Mouse (Mus musculus): ENCODE data around the gene Slc9a9. TPM values are rescaled to one million over a fixed set of nuclear protein-coding genes. Genes with fewer than 3 reads are reported as not detected.

Slc9a9 gene
- polyA plus RNA-seq, 1 experiment from 2014 or later, result 6.7 TPM

DNA sequence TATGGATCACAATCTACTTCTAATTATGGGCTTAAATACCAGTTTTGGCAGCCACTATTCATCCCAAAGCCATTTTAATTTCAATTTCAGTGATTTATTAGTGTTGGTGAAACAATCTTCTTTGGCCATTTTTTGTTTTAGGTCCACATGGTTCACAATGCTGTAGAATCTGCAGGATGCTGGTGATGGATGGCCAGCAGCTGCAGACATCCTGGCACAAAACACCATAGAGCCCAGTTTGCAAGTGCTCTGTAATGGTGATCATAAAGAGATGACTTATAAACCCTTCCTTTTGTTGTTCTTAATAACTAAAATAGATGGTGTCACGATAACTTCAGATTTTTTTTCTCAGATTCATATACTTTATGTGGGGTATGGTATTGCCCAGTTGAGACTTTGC lies 442.0 kb downstream of the Slc9a9 start:
- ATAC-seq (ENCODE audit: low FRiP score, low TSS enrichment), result no peak
- Histone ChIP-seq H3K27ac (replicated peaks; ENCODE audit: low read depth, low read length) (no peak overlapping the region), H3K9ac (replicated peaks; ENCODE audit: low read length) (no peak overlapping the region), H3K4me2 (ENCODE audit: low read length) (no peak overlapping the region), H3K4me1 (ENCODE audit: control insufficient read depth, insufficient read depth, low read length) (peaks cover 4% of the 10 kb centered on the region; the same call in 1 of the 2 replicates), H3K4me3 (replicated peaks; ENCODE audit: low read depth, low read length) (no peak overlapping the region), H3K36me3 (ENCODE audit: control insufficient read depth, insufficient read depth, low read length) (no peaks in the 10 kb centered on the region), H3K9me3 (ENCODE audit: control insufficient read depth, low read length) (no peaks in the 10 kb centered on the region), H3K27me3 (ENCODE audit: control insufficient read depth, insufficient read depth, low read length) (no peaks in the 10 kb centered on the region)
- no peak for DNase-seq
- 95% methylated on average over 1 of the region's 1 CpGs for WGBS

DNA sequence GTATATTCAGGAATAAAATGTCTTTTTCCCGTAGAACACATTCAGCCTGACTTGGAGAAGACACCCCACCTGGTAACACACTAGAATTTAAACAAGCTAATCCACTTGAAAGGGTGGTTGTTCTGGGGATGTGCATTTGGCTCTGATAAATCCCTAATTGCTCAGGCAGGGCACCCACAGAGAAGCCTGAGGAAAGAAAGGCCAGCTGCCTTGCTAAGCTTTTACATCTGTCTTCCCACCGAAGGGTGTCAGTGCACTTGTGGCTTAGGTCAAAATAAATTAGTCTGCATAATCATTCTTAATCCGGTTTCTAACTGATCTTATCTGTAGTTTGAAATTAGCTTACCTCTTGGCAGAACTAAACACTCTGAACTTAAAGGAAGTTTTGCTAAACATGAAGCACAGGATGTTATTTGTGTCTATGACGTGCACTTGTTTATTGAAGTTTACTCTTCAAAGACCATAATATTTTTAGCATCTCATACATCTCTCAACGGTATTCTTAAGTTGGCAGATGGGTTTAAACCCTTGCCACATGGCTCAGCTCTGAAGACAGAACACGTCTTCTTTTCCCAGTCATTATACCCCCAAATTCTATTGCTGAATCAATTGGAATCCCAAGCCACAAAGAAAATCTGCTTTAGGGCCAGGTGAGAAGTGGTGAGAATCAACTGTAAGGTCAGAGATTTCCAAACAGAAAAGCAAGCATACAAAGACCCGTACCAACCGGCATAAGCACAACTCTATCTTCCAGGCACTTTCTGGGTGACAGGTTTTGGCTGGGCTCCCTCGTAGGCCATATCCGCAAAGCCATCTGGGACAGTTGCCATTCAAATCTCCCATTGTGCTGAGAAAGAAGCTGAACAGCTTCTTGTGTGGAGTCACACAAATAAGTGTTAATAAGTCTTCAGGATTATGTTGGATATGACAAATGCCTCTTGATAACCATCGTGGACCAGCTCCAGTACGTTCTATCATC lies 443.7 kb downstream of the Slc9a9 start:
- Histone ChIP-seq H3K9ac (replicated peaks; ENCODE audit: low read length) (no peak overlapping the region), H3K4me1 (ENCODE audit: control insufficient read depth, insufficient read depth, low read length) (peaks cover 4% of the 10 kb centered on the region; the same call in 1 of the 2 replicates), H3K27ac (replicated peaks; ENCODE audit: low read depth, low read length) (0 out of 2 replicates have a peak overlapping the region, but pooled peaks have one; percentile 3), H3K4me3 (replicated peaks; ENCODE audit: low read depth, low read length) (no peak overlapping the region), H3K27me3 (ENCODE audit: control insufficient read depth, insufficient read depth, low read length) (no peaks in the 10 kb centered on the region), H3K9me3 (ENCODE audit: control insufficient read depth, low read length) (no peaks in the 10 kb centered on the region), H3K4me2 (ENCODE audit: low read length) (no peak overlapping the region), H3K36me3 (ENCODE audit: control insufficient read depth, insufficient read depth, low read length) (no peaks in the 10 kb centered on the region)
- WGBS, result 31% methylated on average over 12 of the region's 12 CpGs
- ATAC-seq (ENCODE audit: low FRiP score, low TSS enrichment) (0 out of 2 replicates have a peak, but pooled peaks have one; percentile 34), DNase-seq (peak; percentile 48)

GRCm38 (mm10) chr9:95120062-95120461 lies 450.4 kb downstream of the Slc9a9 start:
- Histone ChIP-seq H3K4me2 (ENCODE audit: low read length) (no peak overlapping the region), H3K36me3 (ENCODE audit: control insufficient read depth, insufficient read depth, low read length) (no peaks in the 10 kb centered on the region), H3K4me3 (replicated peaks; ENCODE audit: low read depth, low read length) (no peak overlapping the region), H3K27ac (replicated peaks; ENCODE audit: low read depth, low read length) (no peak overlapping the region), H3K4me1 (ENCODE audit: control insufficient read depth, insufficient read depth, low read length) (peaks cover 7% of the 10 kb centered on the region; the same call in 1 of the 2 replicates), H3K9me3 (ENCODE audit: control insufficient read depth, low read length) (no peaks in the 10 kb centered on the region), H3K9ac (replicated peaks; ENCODE audit: low read length) (no peak overlapping the region), H3K27me3 (ENCODE audit: control insufficient read depth, insufficient read depth, low read length) (no peaks in the 10 kb centered on the region)
- no peak for DNase-seq
- 62% methylated on average over 4 of the region's 4 CpGs for WGBS
- ATAC-seq (ENCODE audit: low FRiP score, low TSS enrichment), result no peak

GRCm38 (mm10) chr9:95121151-95121835 lies 451.6 kb downstream of the Slc9a9 start:
- ATAC-seq (ENCODE audit: low FRiP score, low TSS enrichment), result no peak
- 0 out of 2 replicates have a peak overlapping the region, but pooled peaks have one; percentile 12 for H3K9ac ChIP-seq (replicated peaks; ENCODE audit: low read length)

DNA sequence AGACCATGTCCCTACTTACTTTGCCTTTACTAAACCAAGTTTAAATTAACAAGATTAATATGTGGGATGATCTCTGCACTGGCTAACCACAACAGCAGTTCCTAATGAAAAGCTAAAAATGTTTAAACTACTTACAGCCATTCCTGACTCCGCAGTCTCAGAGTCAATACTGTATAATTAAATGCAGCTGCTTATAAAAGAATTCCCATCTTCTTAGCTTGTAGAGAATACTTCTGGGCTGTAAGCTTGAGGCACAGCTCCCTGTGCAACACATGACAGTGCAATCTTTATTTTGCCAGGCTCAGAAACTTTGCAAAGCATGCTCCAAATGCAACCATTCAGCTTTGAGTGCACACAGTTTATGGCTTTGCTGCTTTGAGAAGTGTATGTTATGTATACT lies 456.0 kb downstream of the Slc9a9 start:
- H3K27ac ChIP-seq (replicated peaks; ENCODE audit: low read depth, low read length), result no peak overlapping the region
- ATAC-seq (ENCODE audit: low FRiP score, low TSS enrichment) (no peak), DNase-seq (no peak)
- H3K4me1 ChIP-seq (ENCODE audit: control insufficient read depth, insufficient read depth, low read length), result peaks cover 4% of the 10 kb centered on the region; the same call in 1 of the 2 replicates
- no peak overlapping the region for H3K9ac ChIP-seq (replicated peaks; ENCODE audit: low read length)
- WGBS, result 84% methylated on average over 1 of the region's 1 CpGs
- H3K27me3 ChIP-seq (ENCODE audit: control insufficient read depth, insufficient read depth, low read length), result no peaks in the 10 kb centered on the region
- no peak overlapping the region for H3K4me3 ChIP-seq (replicated peaks; ENCODE audit: low read depth, low read length)
- H3K4me2 ChIP-seq (ENCODE audit: low read length), result no peak overlapping the region
- no peaks in the 10 kb centered on the region for H3K36me3 ChIP-seq (ENCODE audit: control insufficient read depth, insufficient read depth, low read length)
- no peaks in the 10 kb centered on the region for H3K9me3 ChIP-seq (ENCODE audit: control insufficient read depth, low read length)

More at GRCm38 (mm10) chr9:95121151-95121835, 451.6 kb downstream of the Slc9a9 start:
- peak; percentile 38 for DNase-seq
- H3K4me2 ChIP-seq (ENCODE audit: low read length), result no peak overlapping the region
- 23% methylated on average over 11 of the region's 11 CpGs for WGBS
- H3K9me3 ChIP-seq (ENCODE audit: control insufficient read depth, low read length), result no peaks in the 10 kb centered on the region
- H3K27me3 ChIP-seq (ENCODE audit: control insufficient read depth, insufficient read depth, low read length), result no peaks in the 10 kb centered on the region
- no peak overlapping the region for H3K27ac ChIP-seq (replicated peaks; ENCODE audit: low read depth, low read length)
- no peak overlapping the region for H3K4me3 ChIP-seq (replicated peaks; ENCODE audit: low read depth, low read length)
- peaks cover 7% of the 10 kb centered on the region; the same call in 1 of the 2 replicates for H3K4me1 ChIP-seq (ENCODE audit: control insufficient read depth, insufficient read depth, low read length)
- no peaks in the 10 kb centered on the region for H3K36me3 ChIP-seq (ENCODE audit: control insufficient read depth, insufficient read depth, low read length)

- 89% methylated on average over 2 of the region's 2 CpGs for WGBS
- ATAC-seq (ENCODE audit: low FRiP score, low TSS enrichment), result no peak
- H3K27ac ChIP-seq (replicated peaks; ENCODE audit: low read depth, low read length), result no peak overlapping the region
Measured at GRCm38 (mm10) chr9:95127774-95128173, 458.1 kb downstream of the Slc9a9 start.

DNA sequence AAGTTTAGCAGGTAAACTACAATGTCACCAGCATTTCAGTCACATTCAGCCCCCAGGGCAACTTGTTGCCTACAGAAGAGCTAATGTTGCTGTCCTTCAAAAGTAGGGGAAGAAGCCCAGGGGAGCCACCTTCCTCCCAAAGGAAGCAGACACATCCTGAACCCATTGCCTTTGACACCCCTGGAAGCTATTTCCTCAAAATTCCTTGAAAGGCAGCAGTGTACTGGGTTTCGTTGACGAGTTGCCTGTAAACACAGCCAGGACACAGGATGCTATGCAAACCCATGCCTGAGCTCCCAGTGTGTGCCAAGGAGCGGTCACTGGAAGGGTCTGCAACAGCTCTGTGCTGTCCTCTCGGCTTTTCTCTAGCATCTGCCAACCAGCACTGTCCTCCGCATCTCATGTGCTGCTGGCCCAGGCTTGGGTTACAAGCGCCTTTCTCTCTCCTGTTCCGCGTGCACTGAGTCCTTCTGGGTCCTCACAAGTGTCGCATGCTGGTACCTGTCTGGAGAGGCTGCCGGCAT lies 479.6 kb downstream of the Slc9a9 start:
- no peak for ATAC-seq (ENCODE audit: low FRiP score, low TSS enrichment)
- Histone ChIP-seq H3K9me3 (ENCODE audit: control insufficient read depth, low read length) (no peaks in the 10 kb centered on the region), H3K4me3 (replicated peaks; ENCODE audit: low read depth, low read length) (no peak overlapping the region), H3K4me1 (ENCODE audit: control insufficient read depth, insufficient read depth, low read length) (no peaks in the 10 kb centered on the region), H3K27me3 (ENCODE audit: control insufficient read depth, insufficient read depth, low read length) (no peaks in the 10 kb centered on the region), H3K4me2 (ENCODE audit: low read length) (no peak overlapping the region), H3K36me3 (ENCODE audit: control insufficient read depth, insufficient read depth, low read length) (no peaks in the 10 kb centered on the region), H3K9ac (replicated peaks; ENCODE audit: low read length) (no peak overlapping the region), H3K27ac (replicated peaks; ENCODE audit: low read depth, low read length) (no peak overlapping the region)
- DNase-seq, result no peak
- WGBS, result 93% methylated on average over 10 of the region's 10 CpGs

More at GRCm38 (mm10) chr9:95127774-95128173, 458.1 kb downstream of the Slc9a9 start:
- H3K4me3 ChIP-seq (replicated peaks; ENCODE audit: low read depth, low read length), result no peak overlapping the region
- no peaks in the 10 kb centered on the region for H3K4me1 ChIP-seq (ENCODE audit: control insufficient read depth, insufficient read depth, low read length)
- DNase-seq, result no peak
- no peak overlapping the region for H3K4me2 ChIP-seq (ENCODE audit: low read length)
- no peak overlapping the region for H3K9ac ChIP-seq (replicated peaks; ENCODE audit: low read length)
- H3K36me3 ChIP-seq (ENCODE audit: control insufficient read depth, insufficient read depth, low read length), result no peaks in the 10 kb centered on the region
- H3K27me3 ChIP-seq (ENCODE audit: control insufficient read depth, insufficient read depth, low read length), result no peaks in the 10 kb centered on the region
- H3K9me3 ChIP-seq (ENCODE audit: control insufficient read depth, low read length), result no peaks in the 10 kb centered on the region

DNA sequence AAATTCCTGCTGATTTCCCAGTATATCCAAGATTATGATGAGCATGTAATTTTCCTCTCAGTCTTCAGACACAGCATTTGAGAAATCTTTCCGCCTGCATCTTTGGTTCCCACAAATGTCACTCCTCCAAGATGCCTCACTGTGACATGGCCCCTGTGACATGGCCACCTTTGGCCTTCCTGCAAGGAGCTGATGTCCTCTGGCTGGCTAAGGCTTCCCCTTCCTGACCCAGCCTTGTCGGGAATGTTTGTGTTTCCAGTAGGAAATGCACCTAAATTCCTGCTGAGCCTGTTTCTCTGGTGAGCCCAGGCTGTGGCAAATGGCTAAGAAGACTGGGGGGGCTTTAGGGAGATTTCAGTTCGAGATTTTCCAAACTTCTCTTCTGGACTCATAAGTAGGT lies 480.4 kb downstream of the Slc9a9 start:
- no peak overlapping the region for H3K9ac ChIP-seq (replicated peaks; ENCODE audit: low read length)
- no peaks in the 10 kb centered on the region for H3K4me1 ChIP-seq (ENCODE audit: control insufficient read depth, insufficient read depth, low read length)
- no peak overlapping the region for H3K27ac ChIP-seq (replicated peaks; ENCODE audit: low read depth, low read length)
- WGBS, result 61% methylated on average over 3 of the region's 3 CpGs
- no peaks in the 10 kb centered on the region for H3K27me3 ChIP-seq (ENCODE audit: control insufficient read depth, insufficient read depth, low read length)
- no peak for DNase-seq
- H3K4me3 ChIP-seq (replicated peaks; ENCODE audit: low read depth, low read length), result no peak overlapping the region
- ATAC-seq (ENCODE audit: low FRiP score, low TSS enrichment), result no peak
- H3K9me3 ChIP-seq (ENCODE audit: control insufficient read depth, low read length), result no peaks in the 10 kb centered on the region
- no peaks in the 10 kb centered on the region for H3K36me3 ChIP-seq (ENCODE audit: control insufficient read depth, insufficient read depth, low read length)
- no peak overlapping the region for H3K4me2 ChIP-seq (ENCODE audit: low read length)

Measured in midbrain, embryonic 14.5 days (tissue).